Comparison of ENCODE assay signal across 23 mouse cellular contexts in genomic region chr1:71948686-71949085, GRCm38 (mm10).
A peak's percentile ranks its signal among the peaks of the same experiment; 100 is the strongest.
DNase-seq lines count a peak whose midpoint lies in the region; ATAC-seq lines count a peak whose summit lies in the region.
"Had no signal": no experiment of that assay in that cellular context is flagged by ENCODE, and none has a peak within 500 bp of the region (broad histone marks: within the 10 kb centered on the region; RNA-seq: fewer than 3 reads in every experiment).

No protein-coding gene starts in this region.

- H3K4me2 ChIP-seq in heart, embryonic 12.5 days, result no peak overlapping the region
- H3K4me2 ChIP-seq: embryonic facial prominence, embryonic 12.5 days; forebrain, embryonic 13.5 days; forebrain, embryonic 15.5 days had no signal

- H3K4me1 ChIP-seq in heart, embryonic 12.5 days (replicated peaks), result peaks cover 6% of the 10 kb centered on the region
- H3K4me1 ChIP-seq: forebrain, embryonic 13.5 days; forebrain, embryonic 15.5 days had no signal

- WGBS in heart, embryonic 12.5 days, result 86% methylated on average over 4 of the region's 4 CpGs

- DNase-seq in heart, adult 11 months, result peak; percentile 14
- DNase-seq in 3134 (ENCODE audit: extremely low read depth, insufficient read length, low spot score) (peak; percentile 57), NIH3T3 (ENCODE audit: low read depth) (peak; percentile 64)
- no peak for DNase-seq in layer of hippocampus, postnatal 25 days (ENCODE audit: extremely low spot score in 1 of 2, low spot score in 1 of 2)
- DNase-seq in kidney, postnatal 14 days, result no peak
- DNase-seq: adrenal gland, adult 2 months; adrenal gland, postnatal 10 days; adrenal gland, postnatal 25 days; B cell, adult 2 months; cerebellum, adult 11-12 months; cerebellum, adult 2 months; cerebellum, adult 9-10 months; cerebellum, postnatal 10 days; cerebellum, postnatal 25 days; forebrain, postnatal 0 days had no signal

- H3K27me3 ChIP-seq in heart, embryonic 12.5 days (replicated peaks), result no peaks in the 10 kb centered on the region
- H3K27me3 ChIP-seq: CH12.LX; embryonic facial prominence, embryonic 12.5 days; forebrain, embryonic 13.5 days; forebrain, embryonic 15.5 days had no signal

- ATAC-seq in heart, embryonic 12.5 days (ENCODE audit: insufficient number of reproducible peaks, low FRiP score), result no peak
- ATAC-seq: CD4-positive, CD25-positive, alpha-beta regulatory T cell, adult 4 months; forebrain, embryonic 13.5 days; forebrain, embryonic 15.5 days; forebrain, postnatal 0 days had no signal

- H3K36me3 ChIP-seq in heart, embryonic 12.5 days, result no peaks in the 10 kb centered on the region
- H3K36me3 ChIP-seq: embryonic facial prominence, embryonic 10.5 days; embryonic facial prominence, embryonic 12.5 days; forebrain, embryonic 15.5 days; G1E had no signal

- no peak overlapping the region for H3K27ac ChIP-seq in heart, embryonic 12.5 days (ENCODE audit: poor library complexity, severe bottlenecking)
- H3K27ac ChIP-seq: embryonic facial prominence, embryonic 10.5 days; embryonic facial prominence, embryonic 12.5 days; forebrain, embryonic 13.5 days; forebrain, embryonic 15.5 days had no signal

- no peaks in the 10 kb centered on the region for H3K9me3 ChIP-seq in heart, embryonic 12.5 days (replicated peaks)
- H3K9me3 ChIP-seq: embryonic facial prominence, embryonic 10.5 days; embryonic facial prominence, embryonic 12.5 days; forebrain, embryonic 13.5 days; forebrain, embryonic 15.5 days; G1E had no signal

- H3K4me3 ChIP-seq in heart, embryonic 12.5 days, result no peak overlapping the region
- H3K4me3 ChIP-seq: embryonic facial prominence, embryonic 10.5 days; embryonic facial prominence, embryonic 12.5 days; forebrain, embryonic 13.5 days; forebrain, embryonic 15.5 days had no signal

- H3K9ac ChIP-seq in heart, embryonic 12.5 days, result no peak overlapping the region
- H3K9ac ChIP-seq: embryonic facial prominence, embryonic 12.5 days; forebrain, embryonic 13.5 days; forebrain, embryonic 15.5 days; forebrain, postnatal 0 days had no signal

Comparison
In these comparisons a context has a peak if more than half of its experiments do, and no peak if none do; other contexts are left out.
1. DNase-seq: peak in heart, adult 11 months (single experiment), 3134 (single experiment) and NIH3T3 (single experiment); none in layer of hippocampus, postnatal 25 days (0 of 2) and kidney, postnatal 14 days (single experiment).